Mouse (Mus musculus) myocyte (in vitro differentiated cells): ENCODE data around the gene Kif14.

ENCODE experiments used
- CEBPB ChIP-seq: IDR thresholded peaks from 2 replicates; pipeline ENCODE4 v1.6.1; 2011; ENCODE audit warnings: mild to moderate bottlenecking, moderate library complexity; ENCODE audit not compliant: poor library complexity, insufficient read depth, severe bottlenecking
- E2F4 ChIP-seq: IDR thresholded peaks from one replicate; pipeline ENCODE4 v1.6.1; 2011; ENCODE audit warnings: mild to moderate bottlenecking, control low read depth, moderate library complexity; ENCODE audit not compliant: insufficient read depth
- MAX ChIP-seq: IDR thresholded peaks from one replicate; pipeline ENCODE4 v1.6.1; 2011; ENCODE audit warnings: low read depth, mild to moderate bottlenecking, control low read depth
- MYOD1 ChIP-seq, 3 experiments: IDR thresholded peaks; one replicate each; pipeline ENCODE4 v1.6.1; 2011; ENCODE audit warnings: control low read depth in 2 of 3, low read depth in 2 of 3, mild to moderate bottlenecking in 2 of 3, moderate library complexity in 1 of 3; ENCODE audit not compliant: insufficient read length in 2 of 3, control insufficient read depth in 1 of 3
- MYOG ChIP-seq, 3 experiments: IDR thresholded peaks; one replicate each; pipeline ENCODE4 v1.6.1; 2011; ENCODE audit warnings: control low read depth in 2 of 3, low read depth in 2 of 3, mild to moderate bottlenecking in 2 of 3; ENCODE audit not compliant: insufficient read length in 2 of 3, control insufficient read depth in 1 of 3, insufficient read depth in 1 of 3
- POLR2A ChIP-seq: IDR thresholded peaks from one replicate; pipeline ENCODE4 v1.6.1; 2011; ENCODE audit warnings: low read depth, mild to moderate bottlenecking, control low read depth, moderate library complexity; ENCODE audit not compliant: insufficient read length
- POLR2AphosphoS2 ChIP-seq: IDR thresholded peaks from one replicate; pipeline ENCODE4 v1.6.1; 2011; ENCODE audit warnings: low read depth, control low read depth; ENCODE audit not compliant: insufficient read length
- REST ChIP-seq: IDR thresholded peaks from one replicate; pipeline ENCODE4 v1.6.1; 2011; ENCODE audit warnings: mild to moderate bottlenecking, control low read depth, moderate library complexity; ENCODE audit not compliant: insufficient read depth, insufficient read length
- SRF ChIP-seq: IDR thresholded peaks from one replicate; pipeline ENCODE4 v1.6.1; 2011; ENCODE audit warnings: low read depth; ENCODE audit not compliant: control insufficient read depth, insufficient read length
- TCF12 ChIP-seq: IDR thresholded peaks from one replicate; pipeline ENCODE4 v1.6.1; 2011; ENCODE audit warnings: mild to moderate bottlenecking, control low read depth; ENCODE audit not compliant: poor library complexity, insufficient read depth, severe bottlenecking
- TCF3 ChIP-seq: IDR thresholded peaks from one replicate; pipeline ENCODE4 v1.6.1; 2011; ENCODE audit warnings: low read depth, control low read depth; ENCODE audit not compliant: insufficient read length
- USF1 ChIP-seq: IDR thresholded peaks from one replicate; pipeline ENCODE4 v1.6.1; 2011; ENCODE audit warnings: low read depth, mild to moderate bottlenecking, control low read depth, moderate library complexity

DNA sequence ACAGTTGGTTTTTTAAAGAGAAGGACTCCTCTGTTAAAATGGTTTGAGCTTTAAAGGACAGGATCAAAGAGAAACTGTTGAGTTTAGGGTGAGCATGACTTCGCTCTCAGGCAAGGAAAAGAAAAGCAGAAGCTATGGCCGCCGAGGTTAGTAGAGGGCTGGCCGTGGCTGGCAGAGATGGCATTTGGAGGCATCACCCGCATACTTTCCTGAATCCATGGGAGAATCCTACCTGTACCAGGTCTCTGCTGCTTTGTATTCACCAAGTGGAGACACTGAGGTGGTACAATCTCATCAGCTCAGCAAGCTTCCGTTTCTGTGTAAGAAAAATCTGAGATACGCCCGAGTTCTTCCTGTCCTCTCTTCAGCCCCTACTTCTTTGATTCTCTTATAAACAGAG, 114.1 kb downstream of the Kif14 start:
- TF ChIP-seq E2F4: no peak
- no peak for TF ChIP-seq POLR2AphosphoS2
- TF ChIP-seq MAX: no peak
- no peak for TF ChIP-seq TCF12
- TF ChIP-seq POLR2A: no peak
- TF ChIP-seq TCF3: no peak
- no peak for TF ChIP-seq MYOG (IDR thresholded peaks at IDR 0.05; ENCODE audit: control insufficient read depth in 1 of 3, insufficient read depth in 1 of 3, insufficient read length in 2 of 3, low read depth in 2 of 3)
- TF ChIP-seq SRF: no peak
- no peak for TF ChIP-seq USF1
- no peak for TF ChIP-seq CEBPB
- no peak for TF ChIP-seq MYOD1 (IDR thresholded peaks at IDR 0.05; ENCODE audit: control insufficient read depth in 1 of 3, insufficient read length in 2 of 3, low read depth in 2 of 3)
- TF ChIP-seq REST: no peak
